Mouse (Mus musculus): ENCODE data around the gene Zbtb34. TPM values are rescaled to one million over a fixed set of nuclear protein-coding genes. Genes with fewer than 3 reads are reported as not detected.

Gene Zbtb34
- polyA plus RNA-seq, 1 experiment: 1.6 TPM

GRCm38 (mm10) chr2:33444358-33444757 lies 13.2 kb upstream of the Zbtb34 start:
- TF ChIP-seq MYOD1 (IDR thresholded peaks at IDR 0.05; ENCODE audit: control insufficient read depth, insufficient read length, low read depth): no peak
- peak; percentile 58 for TF ChIP-seq FOSL1 (IDR thresholded peaks at IDR 0.05; ENCODE audit: insufficient read depth, low read length, poor library complexity, severe bottlenecking)
- TF ChIP-seq CTCF (IDR thresholded peaks at IDR 0.05; ENCODE audit: control insufficient read depth, insufficient read depth, insufficient read length): no peak
- TF ChIP-seq CEBPB (IDR thresholded peaks at IDR 0.05; ENCODE audit: low read depth): peak; percentile 90
- no peak for TF ChIP-seq USF1 (IDR thresholded peaks at IDR 0.05; ENCODE audit: low read depth)
- TF ChIP-seq MYOG (IDR thresholded peaks at IDR 0.05; ENCODE audit: control insufficient read depth, extremely low read depth, insufficient read length): no peak
- peak; percentile 81 for TF ChIP-seq MAX (IDR thresholded peaks at IDR 0.05)
- H3K36me3 ChIP-seq (ENCODE audit: control insufficient read depth, insufficient read depth): no peaks in the 10 kb centered on the region
- H3ac ChIP-seq (ENCODE audit: control insufficient read depth, insufficient read length, low read depth): no peak overlapping the region
- no peaks in the 10 kb centered on the region for H3K79me2 ChIP-seq (ENCODE audit: control insufficient read depth, insufficient read depth)
- no peaks in the 10 kb centered on the region for H3K27me3 ChIP-seq (ENCODE audit: control insufficient read depth, insufficient read depth, insufficient read length)
- no peaks in the 10 kb centered on the region for H3K79me3 ChIP-seq (ENCODE audit: low read depth)
- H3K4me3 ChIP-seq (ENCODE audit: insufficient read depth, poor library complexity, severe bottlenecking): no peak overlapping the region

- Histone ChIP-seq H3K4me3 (ENCODE audit: insufficient read depth, poor library complexity, severe bottlenecking) (no peak overlapping the region), H3K36me3 (ENCODE audit: control insufficient read depth, insufficient read depth) (no peaks in the 10 kb centered on the region), H3K79me2 (ENCODE audit: control insufficient read depth, insufficient read depth) (no peaks in the 10 kb centered on the region), H3K79me3 (ENCODE audit: low read depth) (no peaks in the 10 kb centered on the region), H3ac (ENCODE audit: control insufficient read depth, insufficient read length, low read depth) (no peak overlapping the region), H3K27me3 (ENCODE audit: control insufficient read depth, insufficient read depth, insufficient read length) (peaks cover 5% of the 10 kb centered on the region)
- TF ChIP-seq MYOD1 (IDR thresholded peaks at IDR 0.05; ENCODE audit: control insufficient read depth, insufficient read length, low read depth): no peak
- TF ChIP-seq CEBPB (IDR thresholded peaks at IDR 0.05; ENCODE audit: low read depth): no peak
These were observed 11.6 kb upstream of the Zbtb34 start for GRCm38 (mm10) chr2:33442701-33443100.

GRCm38 (mm10) chr2:33440893-33441292 lies 9.8 kb upstream of the Zbtb34 start:
- TF ChIP-seq MYOD1 (IDR thresholded peaks at IDR 0.05; ENCODE audit: control insufficient read depth, insufficient read length, low read depth): no peak
- no peak for TF ChIP-seq CTCF (IDR thresholded peaks at IDR 0.05; ENCODE audit: control insufficient read depth, insufficient read depth, insufficient read length)
- TF ChIP-seq USF1 (IDR thresholded peaks at IDR 0.05; ENCODE audit: low read depth): no peak
- no peak for TF ChIP-seq FOSL1 (IDR thresholded peaks at IDR 0.05; ENCODE audit: insufficient read depth, low read length, poor library complexity, severe bottlenecking)
- TF ChIP-seq MYOG (IDR thresholded peaks at IDR 0.05; ENCODE audit: control insufficient read depth, extremely low read depth, insufficient read length): no peak
- no peak for TF ChIP-seq MAX (IDR thresholded peaks at IDR 0.05)
- no peak for TF ChIP-seq CEBPB (IDR thresholded peaks at IDR 0.05; ENCODE audit: low read depth)

GRCm38 (mm10) chr2:33439980-33440670 lies 9.0 kb upstream of the Zbtb34 start:
- Histone ChIP-seq H3K36me3 (ENCODE audit: control insufficient read depth, insufficient read depth) (no peaks in the 10 kb centered on the region), H3K79me2 (ENCODE audit: control insufficient read depth, insufficient read depth) (no peaks in the 10 kb centered on the region), H3ac (ENCODE audit: control insufficient read depth, insufficient read length, low read depth) (no peak overlapping the region), H3K27me3 (ENCODE audit: control insufficient read depth, insufficient read depth, insufficient read length) (peaks cover 5% of the 10 kb centered on the region), H3K79me3 (ENCODE audit: low read depth) (no peaks in the 10 kb centered on the region), H3K4me3 (ENCODE audit: insufficient read depth, poor library complexity, severe bottlenecking) (no peak overlapping the region)
- no peak for TF ChIP-seq MAX (IDR thresholded peaks at IDR 0.05)
- TF ChIP-seq CTCF (IDR thresholded peaks at IDR 0.05; ENCODE audit: control insufficient read depth, insufficient read depth, insufficient read length): no peak
- no peak for TF ChIP-seq MYOG (IDR thresholded peaks at IDR 0.05; ENCODE audit: control insufficient read depth, extremely low read depth, insufficient read length)
- TF ChIP-seq FOSL1 (IDR thresholded peaks at IDR 0.05; ENCODE audit: insufficient read depth, low read length, poor library complexity, severe bottlenecking): no peak
- no peak for TF ChIP-seq USF1 (IDR thresholded peaks at IDR 0.05; ENCODE audit: low read depth)
- no peak for TF ChIP-seq MYOD1 (IDR thresholded peaks at IDR 0.05; ENCODE audit: control insufficient read depth, insufficient read length, low read depth)
- TF ChIP-seq CEBPB (IDR thresholded peaks at IDR 0.05; ENCODE audit: low read depth): no peak

More at GRCm38 (mm10) chr2:33440893-33441292, 9.8 kb upstream of the Zbtb34 start:
- no peaks in the 10 kb centered on the region for H3K36me3 ChIP-seq (ENCODE audit: control insufficient read depth, insufficient read depth)
- H3K4me3 ChIP-seq (ENCODE audit: insufficient read depth, poor library complexity, severe bottlenecking): no peak overlapping the region
- H3K79me3 ChIP-seq (ENCODE audit: low read depth): no peaks in the 10 kb centered on the region
- H3K79me2 ChIP-seq (ENCODE audit: control insufficient read depth, insufficient read depth): no peaks in the 10 kb centered on the region
- H3K27me3 ChIP-seq (ENCODE audit: control insufficient read depth, insufficient read depth, insufficient read length): peaks cover 5% of the 10 kb centered on the region
- H3ac ChIP-seq (ENCODE audit: control insufficient read depth, insufficient read length, low read depth): no peak overlapping the region

GRCm38 (mm10) chr2:33439471-33439881 lies 8.4 kb upstream of the Zbtb34 start:
- Histone ChIP-seq H3K4me3 (ENCODE audit: insufficient read depth, poor library complexity, severe bottlenecking) (no peak overlapping the region), H3K79me2 (ENCODE audit: control insufficient read depth, insufficient read depth) (no peaks in the 10 kb centered on the region), H3ac (ENCODE audit: control insufficient read depth, insufficient read length, low read depth) (no peak overlapping the region), H3K36me3 (ENCODE audit: control insufficient read depth, insufficient read depth) (no peaks in the 10 kb centered on the region), H3K27me3 (ENCODE audit: control insufficient read depth, insufficient read depth, insufficient read length) (peaks cover 5% of the 10 kb centered on the region), H3K79me3 (ENCODE audit: low read depth) (no peaks in the 10 kb centered on the region)
- TF ChIP-seq USF1 (IDR thresholded peaks at IDR 0.05; ENCODE audit: low read depth) (no peak), CEBPB (IDR thresholded peaks at IDR 0.05; ENCODE audit: low read depth) (no peak), MYOG (IDR thresholded peaks at IDR 0.05; ENCODE audit: control insufficient read depth, extremely low read depth, insufficient read length) (no peak), MYOD1 (IDR thresholded peaks at IDR 0.05; ENCODE audit: control insufficient read depth, insufficient read length, low read depth) (no peak), MAX (IDR thresholded peaks at IDR 0.05) (no peak), FOSL1 (IDR thresholded peaks at IDR 0.05; ENCODE audit: insufficient read depth, low read length, poor library complexity, severe bottlenecking) (no peak), CTCF (IDR thresholded peaks at IDR 0.05; ENCODE audit: control insufficient read depth, insufficient read depth, insufficient read length) (no peak)

- H3K4me3 ChIP-seq (ENCODE audit: insufficient read depth, poor library complexity, severe bottlenecking): no peak overlapping the region
- H3K36me3 ChIP-seq (ENCODE audit: control insufficient read depth, insufficient read depth): no peaks in the 10 kb centered on the region
- H3ac ChIP-seq (ENCODE audit: control insufficient read depth, insufficient read length, low read depth): no peak overlapping the region
- TF ChIP-seq MYOG (IDR thresholded peaks at IDR 0.05; ENCODE audit: control insufficient read depth, extremely low read depth, insufficient read length) (no peak), USF1 (IDR thresholded peaks at IDR 0.05; ENCODE audit: low read depth) (no peak), MYOD1 (IDR thresholded peaks at IDR 0.05; ENCODE audit: control insufficient read depth, insufficient read length, low read depth) (no peak), CTCF (IDR thresholded peaks at IDR 0.05; ENCODE audit: control insufficient read depth, insufficient read depth, insufficient read length) (no peak), CEBPB (IDR thresholded peaks at IDR 0.05; ENCODE audit: low read depth) (no peak)
- H3K79me3 ChIP-seq (ENCODE audit: low read depth): no peaks in the 10 kb centered on the region
- H3K79me2 ChIP-seq (ENCODE audit: control insufficient read depth, insufficient read depth): no peaks in the 10 kb centered on the region
- H3K27me3 ChIP-seq (ENCODE audit: control insufficient read depth, insufficient read depth, insufficient read length): peaks cover 5% of the 10 kb centered on the region
These were observed 7.3 kb upstream of the Zbtb34 start for GRCm38 (mm10) chr2:33438377-33438776.

Data from C2C12 (cell line).